Mouse (Mus musculus) heart, embryonic 13.5 days (tissue): ENCODE data around the gene Gm38100. TPM values are rescaled to one million over a fixed set of nuclear protein-coding genes. Genes with fewer than 3 reads are reported as not detected.

Experiments used
- polyA plus RNA-seq: library from polyadenylated mRNA; unstranded; fragments of >200 nt; fragmentation: Nextera tagmentation; extraction: Ambion mirVana; gene quantifications from 2 replicates; pipeline ENCODE4 v1.2.1, GENCODE M21; 2015

Gm38100 gene
- polyA plus RNA-seq, 1 experiment from 2014 or later: not detected

Other genes starting within 250 kb of the Gm38100 start
- gene Opn3, start 227.6 kb upstream of the Gm38100 start, polyA plus RNA-seq: 10.9 and 14.5 TPM in 2 replicates
- 3.5 and 3.7 TPM in 2 replicates for gene Chml, start 227.4 kb upstream of the Gm38100 start, polyA plus RNA-seq
- gene Wdr64, start 221.7 kb upstream of the Gm38100 start, polyA plus RNA-seq: not detected in 2 replicates
- gene Exo1, start 39.7 kb upstream of the Gm38100 start, polyA plus RNA-seq: 33.1 and 38.4 TPM in 2 replicates
- gene Rbm8a2, start 58.8 kb downstream of the Gm38100 start, polyA plus RNA-seq: 0.25 and 0.55 TPM in 2 replicates